In the genomic region with DNA sequence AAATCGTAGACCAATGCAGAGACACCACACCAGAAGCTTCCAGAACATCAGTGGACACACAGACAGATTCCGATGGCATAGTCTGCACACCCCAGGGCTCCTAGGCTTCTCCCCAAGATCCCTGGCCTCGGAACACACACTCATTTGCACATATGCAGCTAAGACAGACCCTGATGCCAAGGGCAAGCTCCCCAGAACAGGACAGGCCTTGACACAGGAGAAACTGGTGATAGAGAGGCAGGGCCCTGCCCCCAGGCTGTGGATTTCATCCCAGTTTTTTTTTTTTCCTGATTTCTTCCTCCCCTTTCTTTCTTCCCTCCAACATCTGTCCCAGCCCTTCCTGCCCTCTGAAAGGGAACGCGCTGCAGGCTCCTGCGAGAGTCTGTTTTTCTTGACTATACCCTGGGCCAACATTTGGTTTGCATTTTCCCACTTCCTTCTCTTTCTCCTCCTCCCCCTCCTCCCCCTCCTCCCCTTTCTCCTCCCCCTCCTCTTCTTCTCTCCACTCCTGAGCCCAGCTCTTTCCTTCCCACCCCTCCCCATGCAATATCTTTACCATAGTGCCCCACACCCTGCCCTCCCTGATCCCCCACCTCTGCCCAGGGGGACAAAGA, we compare ENCODE assay signal across 8 mouse cellular contexts. TPM values are rescaled to one million over a fixed set of nuclear protein-coding genes. Genes with fewer than 3 reads are reported as not detected.
A peak's percentile ranks its signal among the peaks of the same experiment; 100 is the strongest.
DNase-seq lines count a peak whose midpoint lies in the region; ATAC-seq lines count a peak whose summit lies in the region.

No protein-coding gene starts in this region.

- DNase-seq in kidney, adult 18-20 months, result no peak
- DNase-seq in R1 (ENCODE audit: low read depth, low spot score), result peak; percentile 74
- no peak for DNase-seq in cerebellum, adult 8-10 months
- DNase-seq in adrenal gland, postnatal 10 days, result no peak

- H3K4me3 ChIP-seq in kidney, embryonic 14.5 days (ENCODE audit: low read length), result no peak overlapping the region
- H3K4me3 ChIP-seq in forebrain, embryonic 12.5 days (replicated peaks), result no peak overlapping the region
- H3K4me3 ChIP-seq in liver, embryonic 12.5 days, result no peak overlapping the region

- H3K9ac ChIP-seq in kidney, embryonic 14.5 days (ENCODE audit: low read depth, low read length), result peak overlapping the region; percentile 42; the same call in 1 of the 2 replicates
- 0 out of 2 replicates have a peak overlapping the region, but pooled peaks have one; percentile 33 for H3K9ac ChIP-seq in forebrain, embryonic 12.5 days
- no peak overlapping the region for H3K9ac ChIP-seq in liver, embryonic 12.5 days

- H3K27me3 ChIP-seq in kidney, embryonic 14.5 days (ENCODE audit: control insufficient read depth, insufficient read depth, low read length), result no peaks in the 10 kb centered on the region; the same call in 1 of the 2 replicates
- H3K27me3 ChIP-seq in forebrain, embryonic 12.5 days, result peaks cover 18% of the 10 kb centered on the region
- peaks cover 66% of the 10 kb centered on the region for H3K27me3 ChIP-seq in liver, embryonic 12.5 days (replicated peaks)

- peak overlapping the region; percentile 87 for H3K27ac ChIP-seq in kidney, embryonic 14.5 days (ENCODE audit: low read depth, low read length)
- peak overlapping the region; percentile 67 for H3K27ac ChIP-seq in forebrain, embryonic 12.5 days
- H3K27ac ChIP-seq in liver, embryonic 12.5 days, result peak overlapping the region; percentile 30; the same call in 1 of the 2 replicates

- H3K36me3 ChIP-seq in kidney, embryonic 14.5 days (ENCODE audit: control insufficient read depth, insufficient read depth, low read length), result no peaks in the 10 kb centered on the region
- H3K36me3 ChIP-seq in forebrain, embryonic 12.5 days (replicated peaks), result no peaks in the 10 kb centered on the region
- no peaks in the 10 kb centered on the region for H3K36me3 ChIP-seq in liver, embryonic 12.5 days

- no peaks in the 10 kb centered on the region for H3K9me3 ChIP-seq in kidney, embryonic 14.5 days (ENCODE audit: control insufficient read depth, low read length)
- no peaks in the 10 kb centered on the region for H3K9me3 ChIP-seq in forebrain, embryonic 12.5 days
- H3K9me3 ChIP-seq in liver, embryonic 12.5 days (replicated peaks), result no peaks in the 10 kb centered on the region

- no peak for ATAC-seq in kidney, embryonic 14.5 days (ENCODE audit: low FRiP score, low TSS enrichment)
- no peak for ATAC-seq in forebrain, embryonic 12.5 days (ENCODE audit: low FRiP score)
- no peak for ATAC-seq in liver, embryonic 12.5 days
- no peak for ATAC-seq in CD4-positive, CD25-positive, alpha-beta regulatory T cell, adult 4 months

- H3K4me2 ChIP-seq in kidney, embryonic 14.5 days (replicated peaks; ENCODE audit: low read depth, low read length), result peak overlapping the region; percentile 42; the same call in 1 of the 2 replicates
- H3K4me2 ChIP-seq in forebrain, embryonic 12.5 days, result no peak overlapping the region; the same call in 1 of the 2 replicates
- no peak overlapping the region for H3K4me2 ChIP-seq in liver, embryonic 12.5 days

- 32% methylated on average over 6 of the region's 6 CpGs for WGBS in kidney, embryonic 14.5 days
- 49% methylated on average over 6 of the region's 6 CpGs for WGBS in forebrain, embryonic 12.5 days
- WGBS in liver, embryonic 12.5 days (ENCODE audit: insufficient replicate concordance), result 28% methylated on average over 6 of the region's 6 CpGs

- H3K4me1 ChIP-seq in kidney, embryonic 14.5 days (ENCODE audit: control insufficient read depth, insufficient read depth, low read length), result peaks cover 47% of the 10 kb centered on the region
- peaks cover 30% of the 10 kb centered on the region for H3K4me1 ChIP-seq in forebrain, embryonic 12.5 days
- 0 out of 2 replicates have a peak, but pooled peaks cover 4% of the 10 kb centered on the region for H3K4me1 ChIP-seq in liver, embryonic 12.5 days

RNA-seq across cellular contexts. Expression of a gene that starts 32.5 kb away (rescaled TPM):
- 40.1 and 59.2 TPM in 2 replicates for polyA plus RNA-seq in kidney, embryonic 14.5 days (2014; fragmentation: Nextera tagmentation; extraction: Ambion mirVana)
- polyA plus RNA-seq in forebrain, embryonic 12.5 days (2016; fragmentation: Nextera tagmentation; extraction: Ambion mirVana), result 13.0 and 15.9 TPM in 2 replicates
- polyA plus RNA-seq in liver, embryonic 12.5 days (2016; fragmentation: Nextera tagmentation; extraction: Ambion mirVana), result 13.1 and 16.1 TPM in 2 replicates
- polyA plus RNA-seq in CD4-positive, CD25-positive, alpha-beta regulatory T cell, adult 4 months (2017; shearing (Covaris generic)), result 10 to 100 TPM; 19.0 to 40.5 TPM
- total RNA-seq in adrenal gland, postnatal 10 days (2021), result 100 to 1,000 TPM; 284 to 309 TPM

RNA-seq across cellular contexts. Expression of a gene that starts 33.6 kb away (rescaled TPM):
- not detected in 2 replicates for polyA plus RNA-seq in kidney, embryonic 14.5 days (2014; fragmentation: Nextera tagmentation; extraction: Ambion mirVana)
- polyA plus RNA-seq in forebrain, embryonic 12.5 days (2016; fragmentation: Nextera tagmentation; extraction: Ambion mirVana), result 0.24 and 0.33 TPM in 2 replicates
- 0.16 and 0.20 TPM in 2 replicates for polyA plus RNA-seq in liver, embryonic 12.5 days (2016; fragmentation: Nextera tagmentation; extraction: Ambion mirVana)
- polyA plus RNA-seq in CD4-positive, CD25-positive, alpha-beta regulatory T cell, adult 4 months (2017; shearing (Covaris generic)), result not detected
- 1 to 10 TPM; 3.4 to 4.3 TPM for total RNA-seq in adrenal gland, postnatal 10 days (2021)

Comparison
In these comparisons a context has a peak if more than half of its experiments do, and no peak if none do; other contexts are left out.
1. H3K27ac ChIP-seq: peak in every context shown above with its lines; median percentile 87 in kidney, embryonic 14.5 days; 67 in forebrain, embryonic 12.5 days; 30 in liver, embryonic 12.5 days.